Mouse (Mus musculus) lung, embryonic 16.5 days (tissue): ENCODE data around the gene Ephb3. TPM values are rescaled to one million over a fixed set of nuclear protein-coding genes. Genes with fewer than 3 reads are reported as not detected.

ENCODE experiments used
- ATAC-seq: fragments of 200-750 bp; cut with Nextera tagmentation; 2 replicates; pipeline ENCODE4 v1.8.0; 2017; ENCODE audit warnings: low read depth, mild to moderate bottlenecking, moderate library complexity
- H3K27ac ChIP-seq: fragments of 300-500 bp; sonication (generic); 2 replicates; pipeline ENCODE4 v1.5.1; 2014; ENCODE audit warnings: mild to moderate bottlenecking, control low read depth, low read length
- H3K27me3 ChIP-seq: fragments of 300-500 bp; sonication (generic); 2 replicates; pipeline ENCODE4 v1.6.1; 2014; ENCODE audit warnings: low read depth, low read length, mixed read lengths; ENCODE audit not compliant: control insufficient read depth, insufficient read depth
- H3K36me3 ChIP-seq: fragments of 300-500 bp; sonication (generic); 2 replicates; pipeline ENCODE4 v1.6.1; 2014; ENCODE audit warnings: low read length; ENCODE audit not compliant: control insufficient read depth, insufficient read depth
- H3K4me1 ChIP-seq: fragments of 300-500 bp; sonication (generic); replicated peaks from 2 replicates; pipeline ENCODE4 v1.6.1; 2014; ENCODE audit warnings: low read length, mixed read lengths; ENCODE audit not compliant: control insufficient read depth, insufficient read depth
- H3K4me2 ChIP-seq: fragments of 300-500 bp; sonication (generic); 2 replicates; pipeline ENCODE4 v1.6.1; 2014; ENCODE audit warnings: low read depth, low read length, control low read depth
- H3K4me3 ChIP-seq: fragments of 300-500 bp; sonication (generic); 2 replicates; pipeline ENCODE4 v1.5.1; 2014; ENCODE audit warnings: mild to moderate bottlenecking, low read length, control low read depth
- H3K9ac ChIP-seq: fragments of 300-500 bp; sonication (generic); 2 replicates; pipeline ENCODE4 v1.6.1; 2014; ENCODE audit warnings: low read length, control low read depth
- H3K9me3 ChIP-seq: fragments of 300-500 bp; sonication (generic); 2 replicates; pipeline ENCODE4 v1.6.1; 2016; ENCODE audit warnings: low read length; ENCODE audit not compliant: control insufficient read depth
- WGBS: fragments of 180-500 bp; shearing (Covaris S2); extraction: QIAGEN DNeasy Blood & Tissue Kit; methylation state at CpG from one replicate; pipeline ENCODE4 v1.1.7; 2014; 5-methylcytosine and 5-hydroxymethylcytosine counted together
- polyA plus RNA-seq: library from polyadenylated mRNA; unstranded; fragments of >200 nt; fragmentation: Nextera tagmentation; extraction: Ambion mirVana; gene quantifications from 2 replicates; pipeline ENCODE4 v1.2.1, GENCODE M21; 2015

Gene Ephb3
- polyA plus RNA-seq, 1 experiment from 2014 or later = 28.9 TPM

- H3K9ac ChIP-seq = no peak overlapping the region
- H3K9me3 ChIP-seq = no peaks in the 10 kb centered on the region
- no peak overlapping the region for H3K4me3 ChIP-seq
- H3K4me2 ChIP-seq = no peak overlapping the region
- peaks cover 26% of the 10 kb centered on the region for H3K4me1 ChIP-seq
- H3K27ac ChIP-seq = no peak overlapping the region
- H3K27me3 ChIP-seq = no peaks in the 10 kb centered on the region
- WGBS = 52% methylated on average over 8 of the region's 8 CpGs
- no peaks in the 10 kb centered on the region for H3K36me3 ChIP-seq
- ATAC-seq = peak; percentile 48
These were observed 30.6 kb downstream of the Ephb3 start for GRCm38 (mm10) chr16:21235135-21235534.

- H3K27me3 ChIP-seq = no peaks in the 10 kb centered on the region
- no peak overlapping the region for H3K4me2 ChIP-seq
- H3K4me1 ChIP-seq = peaks cover 45% of the 10 kb centered on the region
- no peaks in the 10 kb centered on the region for H3K9me3 ChIP-seq
- H3K4me3 ChIP-seq = no peak overlapping the region
- WGBS = 14% methylated on average over 5 of the region's 5 CpGs
- no peaks in the 10 kb centered on the region for H3K36me3 ChIP-seq
- H3K9ac ChIP-seq = peak overlapping the region; percentile 29; the same call in 1 of the 2 replicates
- H3K27ac ChIP-seq = peak overlapping the region; percentile 82
- peak; percentile 85 for ATAC-seq
These were observed 34.2 kb downstream of the Ephb3 start for GRCm38 (mm10) chr16:21238722-21239121.

- Histone ChIP-seq H3K27me3 (no peaks in the 10 kb centered on the region), H3K4me2 (no peak overlapping the region), H3K9me3 (no peaks in the 10 kb centered on the region), H3K4me1 (peaks cover 47% of the 10 kb centered on the region), H3K27ac (no peak overlapping the region), H3K9ac (peak overlapping the region; percentile 25; the same call in 1 of the 2 replicates), H3K4me3 (no peak overlapping the region), H3K36me3 (no peaks in the 10 kb centered on the region)
- WGBS = 68% methylated on average over 3 of the region's 3 CpGs
- ATAC-seq = no peak
These were observed 36.0 kb downstream of the Ephb3 start for GRCm38 (mm10) chr16:21240547-21240946.

GRCm38 (mm10) chr16:21241030-21241429, 36.5 kb downstream of the Ephb3 start:
- no peak overlapping the region for H3K4me3 ChIP-seq

GRCm38 (mm10) chr16:21242946-21243345, 38.4 kb downstream of the Ephb3 start:
- ATAC-seq = no peak
- Histone ChIP-seq H3K4me3 (no peak overlapping the region), H3K9ac (no peak overlapping the region), H3K9me3 (no peaks in the 10 kb centered on the region), H3K36me3 (no peaks in the 10 kb centered on the region), H3K4me2 (no peak overlapping the region), H3K4me1 (peaks cover 63% of the 10 kb centered on the region), H3K27me3 (no peaks in the 10 kb centered on the region; the same call in 1 of the 2 replicates), H3K27ac (no peak overlapping the region)
- 46% methylated on average over 8 of the region's 8 CpGs for WGBS

More at GRCm38 (mm10) chr16:21241030-21241429, 36.5 kb downstream of the Ephb3 start:
- ATAC-seq = no peak
- H3K4me1 ChIP-seq = peaks cover 49% of the 10 kb centered on the region
- H3K27me3 ChIP-seq = no peaks in the 10 kb centered on the region
- no peak overlapping the region for H3K4me2 ChIP-seq
- no peak overlapping the region for H3K27ac ChIP-seq
- H3K9me3 ChIP-seq = no peaks in the 10 kb centered on the region
- H3K9ac ChIP-seq = 0 out of 2 replicates have a peak overlapping the region, but pooled peaks have one; percentile 25
- H3K36me3 ChIP-seq = no peaks in the 10 kb centered on the region

- ATAC-seq = no peak
- H3K36me3 ChIP-seq = no peaks in the 10 kb centered on the region
- H3K4me3 ChIP-seq = no peak overlapping the region
- peaks cover 4% of the 10 kb centered on the region for H3K27me3 ChIP-seq
- WGBS = 69% methylated on average over 3 of the region's 3 CpGs
- H3K27ac ChIP-seq = no peak overlapping the region
- H3K4me2 ChIP-seq = no peak overlapping the region
- no peak overlapping the region for H3K9ac ChIP-seq
- H3K4me1 ChIP-seq = peaks cover 58% of the 10 kb centered on the region
- no peaks in the 10 kb centered on the region for H3K9me3 ChIP-seq
These were observed 40.2 kb downstream of the Ephb3 start for GRCm38 (mm10) chr16:21244803-21245202.

GRCm38 (mm10) chr16:21245387-21245786, 40.8 kb downstream of the Ephb3 start:
- Histone ChIP-seq H3K9ac (no peak overlapping the region), H3K27ac (no peak overlapping the region), H3K4me1 (peaks cover 52% of the 10 kb centered on the region), H3K4me3 (no peak overlapping the region), H3K9me3 (no peaks in the 10 kb centered on the region), H3K27me3 (peaks cover 4% of the 10 kb centered on the region), H3K36me3 (no peaks in the 10 kb centered on the region), H3K4me2 (no peak overlapping the region)
- WGBS = 18% methylated on average over 7 of the region's 7 CpGs
- ATAC-seq = 0 out of 2 replicates have a peak, but pooled peaks have one; percentile 4

GRCm38 (mm10) chr16:21245931-21246390, 41.4 kb downstream of the Ephb3 start:
- Histone ChIP-seq H3K9ac (peak overlapping the region; percentile 76), H3K4me2 (peak overlapping the region; percentile 95), H3K27me3 (peaks cover 4% of the 10 kb centered on the region), H3K36me3 (no peaks in the 10 kb centered on the region), H3K4me1 (peaks cover 46% of the 10 kb centered on the region), H3K9me3 (no peaks in the 10 kb centered on the region), H3K4me3 (peak overlapping the region; percentile 54), H3K27ac (peak overlapping the region; percentile 89)
- under 1% methylated on average over 26 of the region's 29 CpGs for WGBS
- ATAC-seq = peak; percentile 92

GRCm38 (mm10) chr16:21246391-21247036, 42.0 kb downstream of the Ephb3 start:
- Histone ChIP-seq H3K4me1 (peaks cover 46% of the 10 kb centered on the region), H3K4me3 (peak overlapping the region; percentile 54), H3K9ac (peak overlapping the region; percentile 76), H3K27me3 (peaks cover 4% of the 10 kb centered on the region), H3K27ac (peak overlapping the region; percentile 89), H3K4me2 (peak overlapping the region; percentile 95), H3K36me3 (no peaks in the 10 kb centered on the region), H3K9me3 (no peaks in the 10 kb centered on the region)
- ATAC-seq = peak; percentile 72
- 2% methylated on average over 29 of the region's 33 CpGs for WGBS
